Mouse (Mus musculus) forebrain, embryonic 14.5 days (tissue): ENCODE measurements at regions not wholly inside any gene's neighbourhood (a gene's known extent, or its start where the extent isn't known, plus 50 kb on each side); places are given as distances from the start of the nearest gene placed in this dataset.

Experiments used
- ATAC-seq: fragments of 200-750 bp; cut with Nextera tagmentation; 2 replicates; pipeline ENCODE4 v1.8.0; 2017; ENCODE audit warnings: mild to moderate bottlenecking, moderate library complexity
- DNase-seq: peaks from one replicate; pipeline ENCODE4 v3.0.0-alpha.2; 2015; ENCODE audit warnings: low spot score
- H3K27ac ChIP-seq: fragments of 300-500 bp; sonication (generic); 2 replicates; pipeline ENCODE4 v1.5.1; 2014; ENCODE audit warnings: low read depth, mild to moderate bottlenecking, control low read depth, low read length, moderate library complexity
- H3K27me3 ChIP-seq: fragments of 300-500 bp; sonication (generic); replicated peaks from 2 replicates; pipeline ENCODE4 v1.6.1; 2014; ENCODE audit warnings: low read length, control low read depth, mixed read lengths; ENCODE audit not compliant: control insufficient read depth, insufficient read depth
- H3K36me3 ChIP-seq: fragments of 300-500 bp; sonication (generic); 2 replicates; pipeline ENCODE4 v1.6.1; 2014; ENCODE audit warnings: low read length, control low read depth; ENCODE audit not compliant: control insufficient read depth, insufficient read depth
- H3K4me1 ChIP-seq: fragments of 300-500 bp; sonication (generic); 2 replicates; pipeline ENCODE4 v1.6.1; 2014; ENCODE audit warnings: antibody characterized with exemption, low read length, control low read depth; ENCODE audit not compliant: control insufficient read depth, insufficient read depth
- H3K4me2 ChIP-seq: fragments of 300-500 bp; sonication (generic); 2 replicates; pipeline ENCODE4 v1.6.1; 2014; ENCODE audit warnings: mild to moderate bottlenecking, control low read depth, low read length
- H3K4me3 ChIP-seq: fragments of 300-500 bp; sonication (generic); 2 replicates; pipeline ENCODE4 v1.5.1; 2014; ENCODE audit warnings: low read depth, low read length, control low read depth
- H3K9ac ChIP-seq: fragments of 300-500 bp; sonication (generic); 2 replicates; pipeline ENCODE4 v1.6.1; 2014; ENCODE audit warnings: mild to moderate bottlenecking, low read length, control low read depth, moderate library complexity
- H3K9me3 ChIP-seq: fragments of 300-500 bp; sonication (generic); replicated peaks from 2 replicates; pipeline ENCODE4 v1.6.1; 2016; ENCODE audit warnings: low read length, control low read depth, mixed read lengths; ENCODE audit not compliant: control insufficient read depth
- WGBS: fragments of 180-500 bp; shearing (Covaris S2); extraction: QIAGEN DNeasy Blood & Tissue Kit; methylation state at CpG from one replicate; pipeline ENCODE4 v1.1.7; 2014; 5-methylcytosine and 5-hydroxymethylcytosine counted together

- Histone ChIP-seq H3K4me1 (no peaks in the 10 kb centered on the region), H3K36me3 (no peaks in the 10 kb centered on the region), H3K4me3 (no peak overlapping the region), H3K27ac (no peak overlapping the region), H3K9me3 (no peaks in the 10 kb centered on the region), H3K4me2 (no peak overlapping the region), H3K9ac (no peak overlapping the region), H3K27me3 (no peaks in the 10 kb centered on the region)
- peak; percentile 31 for DNase-seq
- no peak for ATAC-seq
- WGBS = 25% methylated on average over 2 of the region's 2 CpGs
Measured at GRCm38 (mm10) chr11:64208306-64208705, 129.0 kb upstream of the Cox10 start.

- H3K36me3 ChIP-seq = no peaks in the 10 kb centered on the region
- H3K4me2 ChIP-seq = no peak overlapping the region
- H3K27ac ChIP-seq = no peak overlapping the region
- DNase-seq (peak; percentile 50), ATAC-seq (no peak)
- H3K4me1 ChIP-seq = no peaks in the 10 kb centered on the region
- no peak overlapping the region for H3K4me3 ChIP-seq
- no peaks in the 10 kb centered on the region for H3K27me3 ChIP-seq
- WGBS = 11% methylated on average over 4 of the region's 4 CpGs
- no peaks in the 10 kb centered on the region for H3K9me3 ChIP-seq
- H3K9ac ChIP-seq = no peak overlapping the region
Measured at GRCm38 (mm10) chr11:64207358-64207864, 128.1 kb upstream of the Cox10 start.

- no peak overlapping the region for H3K27ac ChIP-seq
- H3K4me3 ChIP-seq = no peak overlapping the region
- H3K4me2 ChIP-seq = no peak overlapping the region
- WGBS = 72% methylated on average over 2 of the region's 2 CpGs
- H3K27me3 ChIP-seq = no peaks in the 10 kb centered on the region
- no peaks in the 10 kb centered on the region for H3K4me1 ChIP-seq
- DNase-seq (peak; percentile 41), ATAC-seq (no peak)
- H3K9ac ChIP-seq = no peak overlapping the region
- H3K36me3 ChIP-seq = no peaks in the 10 kb centered on the region
- no peaks in the 10 kb centered on the region for H3K9me3 ChIP-seq
Measured at GRCm38 (mm10) chr11:64206155-64206554, 126.9 kb upstream of the Cox10 start.

- Histone ChIP-seq H3K27ac (no peak overlapping the region), H3K27me3 (no peaks in the 10 kb centered on the region), H3K4me1 (no peaks in the 10 kb centered on the region), H3K9me3 (no peaks in the 10 kb centered on the region), H3K36me3 (no peaks in the 10 kb centered on the region), H3K9ac (no peak overlapping the region), H3K4me2 (no peak overlapping the region), H3K4me3 (no peak overlapping the region)
- DNase-seq (no peak), ATAC-seq (no peak)
- 82% methylated on average over 4 of the region's 4 CpGs for WGBS
Measured at GRCm38 (mm10) chr11:64205069-64205468, 125.8 kb upstream of the Cox10 start.

GRCm38 (mm10) chr11:64204305-64204704 lies 125.0 kb upstream of the Cox10 start:
- H3K27me3 ChIP-seq = no peaks in the 10 kb centered on the region
- no peak for ATAC-seq
- no peak for DNase-seq
- no peak overlapping the region for H3K4me3 ChIP-seq
- no peak overlapping the region for H3K9ac ChIP-seq
- H3K4me1 ChIP-seq = no peaks in the 10 kb centered on the region
- H3K4me2 ChIP-seq = no peak overlapping the region
- H3K9me3 ChIP-seq = no peaks in the 10 kb centered on the region
- H3K27ac ChIP-seq = no peak overlapping the region
- no peaks in the 10 kb centered on the region for H3K36me3 ChIP-seq
- 78% methylated on average over 7 of the region's 7 CpGs for WGBS

GRCm38 (mm10) chr11:64200874-64201273 lies 121.6 kb upstream of the Cox10 start:
- Histone ChIP-seq H3K9me3 (no peaks in the 10 kb centered on the region), H3K27me3 (no peaks in the 10 kb centered on the region), H3K4me2 (no peak overlapping the region), H3K4me3 (no peak overlapping the region), H3K4me1 (no peaks in the 10 kb centered on the region), H3K9ac (no peak overlapping the region), H3K36me3 (no peaks in the 10 kb centered on the region), H3K27ac (no peak overlapping the region)
- DNase-seq (no peak), ATAC-seq (no peak)
- WGBS = 93% methylated on average over 6 of the region's 6 CpGs

GRCm38 (mm10) chr11:64195272-64195671 lies 116.0 kb upstream of the Cox10 start:
- Histone ChIP-seq H3K4me3 (no peak overlapping the region), H3K27me3 (no peaks in the 10 kb centered on the region), H3K27ac (no peak overlapping the region), H3K4me2 (no peak overlapping the region), H3K36me3 (no peaks in the 10 kb centered on the region), H3K4me1 (no peaks in the 10 kb centered on the region), H3K9me3 (no peaks in the 10 kb centered on the region), H3K9ac (no peak overlapping the region)
- whole genome bisulfite sequencing = 94% methylated on average over 3 of the region's 3 CpGs
- no peak for ATAC-seq
- no peak for DNase-seq

GRCm38 (mm10) chr11:64188701-64189100 lies 109.4 kb upstream of the Cox10 start:
- Histone ChIP-seq H3K4me2 (no peak overlapping the region), H3K4me3 (no peak overlapping the region), H3K4me1 (no peaks in the 10 kb centered on the region), H3K27me3 (no peaks in the 10 kb centered on the region), H3K9ac (no peak overlapping the region), H3K27ac (no peak overlapping the region), H3K36me3 (no peaks in the 10 kb centered on the region), H3K9me3 (no peaks in the 10 kb centered on the region)
- 89% methylated on average over 2 of the region's 2 CpGs for WGBS
- DNase-seq (no peak), ATAC-seq (no peak)

- Histone ChIP-seq H3K4me1 (no peaks in the 10 kb centered on the region), H3K36me3 (no peaks in the 10 kb centered on the region), H3K27ac (no peak overlapping the region), H3K9me3 (no peaks in the 10 kb centered on the region), H3K4me2 (no peak overlapping the region), H3K4me3 (no peak overlapping the region), H3K9ac (no peak overlapping the region), H3K27me3 (no peaks in the 10 kb centered on the region)
- 77% methylated on average over 9 of the region's 9 CpGs for WGBS
- ATAC-seq (no peak), DNase-seq (no peak)
Measured at GRCm38 (mm10) chr11:64187488-64188444, 108.5 kb upstream of the Cox10 start.
